Mouse (Mus musculus): ENCODE data around the gene Prpf8. TPM values are rescaled to one million over a fixed set of nuclear protein-coding genes. Genes with fewer than 3 reads are reported as not detected.

Gene Prpf8
- total and polyA plus RNA-seq, 3 experiments, result 49.0 to 93.2 (median 84.4) TPM

- peaks cover 6% of the 10 kb centered on the region for H3K4me1 ChIP-seq (ENCODE audit: control insufficient read depth, insufficient read depth, low read length)
- no peaks in the 10 kb centered on the region for H3K79me2 ChIP-seq (replicated peaks; ENCODE audit: control insufficient read depth, insufficient read depth, low read length)
- no peak overlapping the region for H3K27ac ChIP-seq
- H3K36me3 ChIP-seq (ENCODE audit: control insufficient read depth, insufficient read depth, low read length), result peaks cover 18% of the 10 kb centered on the region
- DNase-seq, result no peak
- H3K4me3 ChIP-seq, result no peak overlapping the region
- no peaks in the 10 kb centered on the region for H3K27me3 ChIP-seq (ENCODE audit: control insufficient read depth, insufficient read depth, low read length)
- intact Hi-C loops (cut with DNase I), result loop anchor here (2.0 kb wide), 1 partner anchor 16 kb away; no protein-coding TSS in a partner anchor
- 96% methylated on average over 4 of the region's 4 CpGs for WGBS
- TF ChIP-seq POLR2A (IDR thresholded peaks at IDR 0.05; ENCODE audit: insufficient read depth, low read depth, low read length), result no peak
- no peak for TF ChIP-seq CTCF (IDR thresholded peaks at IDR 0.05)
- H3K9ac ChIP-seq (ENCODE audit: low read depth, low read length), result no peak overlapping the region
These were observed 17.4 kb upstream of the Prpf8 start for GRCm38 (mm10) chr11:75469261-75469660.

GRCm38 (mm10) chr11:75470675-75471074, 15.9 kb upstream of the Prpf8 start:
- Histone ChIP-seq H3K4me1 (ENCODE audit: control insufficient read depth, insufficient read depth, low read length) (peaks cover 2% of the 10 kb centered on the region), H3K27ac (no peak overlapping the region), H3K36me3 (ENCODE audit: control insufficient read depth, insufficient read depth, low read length) (peaks cover 6% of the 10 kb centered on the region), H3K27me3 (ENCODE audit: control insufficient read depth, insufficient read depth, low read length) (no peaks in the 10 kb centered on the region), H3K9ac (ENCODE audit: low read depth, low read length) (no peak overlapping the region), H3K4me3 (no peak overlapping the region), H3K79me2 (replicated peaks; ENCODE audit: control insufficient read depth, insufficient read depth, low read length) (no peaks in the 10 kb centered on the region)
- TF ChIP-seq EP300 (IDR thresholded peaks at IDR 0.05; ENCODE audit: insufficient read depth, low read depth, low read length), result no peak
- no peak for TF ChIP-seq POLR2A (IDR thresholded peaks at IDR 0.05; ENCODE audit: insufficient read depth, low read depth, low read length)
- no peak for TF ChIP-seq CTCF (IDR thresholded peaks at IDR 0.05)
- intact Hi-C loops (cut with DNase I), result no loop called here
- WGBS, result 29% methylated on average over 3 of the region's 3 CpGs
- no peak for DNase-seq

GRCm38 (mm10) chr11:75472469-75473081, 14.0 kb upstream of the Prpf8 start:
- Histone ChIP-seq H3K4me3 (no peak overlapping the region), H3K4me1 (ENCODE audit: control insufficient read depth, insufficient read depth, low read length) (peaks cover under 1% of the 10 kb centered on the region; the same call in 1 of the 2 replicates), H3K9ac (ENCODE audit: low read depth, low read length) (no peak overlapping the region), H3K27ac (no peak overlapping the region), H3K36me3 (ENCODE audit: control insufficient read depth, insufficient read depth, low read length) (no peaks in the 10 kb centered on the region), H3K27me3 (ENCODE audit: control insufficient read depth, insufficient read depth, low read length) (no peaks in the 10 kb centered on the region), H3K79me2 (replicated peaks; ENCODE audit: control insufficient read depth, insufficient read depth, low read length) (no peaks in the 10 kb centered on the region)
- TF ChIP-seq EP300 (IDR thresholded peaks at IDR 0.05; ENCODE audit: insufficient read depth, low read depth, low read length) (no peak), CTCF (IDR thresholded peaks at IDR 0.05) (no peak), POLR2A (IDR thresholded peaks at IDR 0.05; ENCODE audit: insufficient read depth, low read depth, low read length) (no peak)
- intact Hi-C loops (cut with DNase I), result no loop called here
- DNase-seq, result no peak
- 64% methylated on average over 11 of the region's 11 CpGs for WGBS

- H3K27me3 ChIP-seq (ENCODE audit: control insufficient read depth, insufficient read depth, low read length), result no peaks in the 10 kb centered on the region
- WGBS, result 76% methylated on average over 7 of the region's 7 CpGs
- intact Hi-C loops (cut with DNase I), result no loop called here
- H3K4me3 ChIP-seq, result no peak overlapping the region
- H3K9ac ChIP-seq (ENCODE audit: low read depth, low read length), result no peak overlapping the region
- H3K4me1 ChIP-seq (ENCODE audit: control insufficient read depth, insufficient read depth, low read length), result no peaks in the 10 kb centered on the region
- TF ChIP-seq EP300 (IDR thresholded peaks at IDR 0.05; ENCODE audit: insufficient read depth, low read depth, low read length), result no peak
- no peak for TF ChIP-seq CTCF (IDR thresholded peaks at IDR 0.05)
- TF ChIP-seq POLR2A (IDR thresholded peaks at IDR 0.05; ENCODE audit: insufficient read depth, low read depth, low read length), result no peak
- no peak for DNase-seq
- no peaks in the 10 kb centered on the region for H3K36me3 ChIP-seq (ENCODE audit: control insufficient read depth, insufficient read depth, low read length)
- H3K79me2 ChIP-seq (replicated peaks; ENCODE audit: control insufficient read depth, insufficient read depth, low read length), result no peaks in the 10 kb centered on the region
- no peak overlapping the region for H3K27ac ChIP-seq
These were observed 13.2 kb upstream of the Prpf8 start for GRCm38 (mm10) chr11:75473376-75473775.

GRCm38 (mm10) chr11:75486192-75486591, 424 bp upstream of the Prpf8 start:
- intact Hi-C loops (cut with DNase I), result loop anchor here (2.0 kb wide), 1 partner anchor 25 kb away; the partner anchor contains the start of gene Rilp
- H3K27ac ChIP-seq, result peak overlapping the region; percentile 32; the same call in 1 of the 2 replicates
- DNase-seq, result no peak
- H3K4me1 ChIP-seq (ENCODE audit: control insufficient read depth, insufficient read depth, low read length), result peaks cover 7% of the 10 kb centered on the region
- H3K36me3 ChIP-seq (ENCODE audit: control insufficient read depth, insufficient read depth, low read length), result peaks cover 7% of the 10 kb centered on the region
- TF ChIP-seq POLR2A (IDR thresholded peaks at IDR 0.05; ENCODE audit: insufficient read depth, low read depth, low read length) (no peak), CTCF (IDR thresholded peaks at IDR 0.05) (no peak), EP300 (IDR thresholded peaks at IDR 0.05; ENCODE audit: insufficient read depth, low read depth, low read length) (no peak)
- peak overlapping the region; percentile 28 for H3K4me3 ChIP-seq
- no peaks in the 10 kb centered on the region for H3K27me3 ChIP-seq (ENCODE audit: control insufficient read depth, insufficient read depth, low read length)
- 17% methylated on average over 3 of the region's 3 CpGs for WGBS
- no peak overlapping the region for H3K9ac ChIP-seq (ENCODE audit: low read depth, low read length)
- peaks cover 7% of the 10 kb centered on the region for H3K79me2 ChIP-seq (replicated peaks; ENCODE audit: control insufficient read depth, insufficient read depth, low read length)

GRCm38 (mm10) chr11:75487496-75487895, 880 bp downstream of the Prpf8 start:
- H3K27me3 ChIP-seq (ENCODE audit: control insufficient read depth, insufficient read depth, low read length), result no peaks in the 10 kb centered on the region
- DNase-seq, result no peak
- peaks cover 7% of the 10 kb centered on the region for H3K4me1 ChIP-seq (ENCODE audit: control insufficient read depth, insufficient read depth, low read length)
- 19% methylated on average over 6 of the region's 6 CpGs for WGBS
- peaks cover 7% of the 10 kb centered on the region for H3K79me2 ChIP-seq (replicated peaks; ENCODE audit: control insufficient read depth, insufficient read depth, low read length)
- H3K9ac ChIP-seq (ENCODE audit: low read depth, low read length), result peak overlapping the region; percentile 93
- H3K27ac ChIP-seq, result peak overlapping the region; percentile 95; the same call in 1 of the 2 replicates
- TF ChIP-seq CTCF (IDR thresholded peaks at IDR 0.05) (no peak), POLR2A (IDR thresholded peaks at IDR 0.05; ENCODE audit: insufficient read depth, low read depth, low read length) (no peak), EP300 (IDR thresholded peaks at IDR 0.05; ENCODE audit: insufficient read depth, low read depth, low read length) (no peak)
- H3K36me3 ChIP-seq (ENCODE audit: control insufficient read depth, insufficient read depth, low read length), result peaks cover 7% of the 10 kb centered on the region
- intact Hi-C loops (cut with DNase I), result loop anchor here (2.0 kb wide), 1 partner anchor 23 kb away; the partner anchor contains the start of gene Rilp
- H3K4me3 ChIP-seq, result peak overlapping the region; percentile 78
